Mouse (Mus musculus) testis, adult 2 months (tissue): ENCODE data around the gene Rex1bd.

Experiments
- CTCF ChIP-seq: fragments of 200-500 bp; IDR thresholded peaks from 2 replicates; pipeline ENCODE4 v1.5.1; 2012; ENCODE audit warnings: low read depth, mild to moderate bottlenecking, inconsistent platforms, low read length, moderate library complexity; ENCODE audit not compliant: control insufficient read depth, insufficient read depth, insufficient replicate concordance
- POLR2A ChIP-seq: fragments of 200-500 bp; IDR thresholded peaks from 2 replicates; pipeline ENCODE4 v1.6.1; 2012; ENCODE audit warnings: low read depth, mild to moderate bottlenecking, inconsistent platforms, low read length, moderate library complexity; ENCODE audit not compliant: control insufficient read depth

DNA sequence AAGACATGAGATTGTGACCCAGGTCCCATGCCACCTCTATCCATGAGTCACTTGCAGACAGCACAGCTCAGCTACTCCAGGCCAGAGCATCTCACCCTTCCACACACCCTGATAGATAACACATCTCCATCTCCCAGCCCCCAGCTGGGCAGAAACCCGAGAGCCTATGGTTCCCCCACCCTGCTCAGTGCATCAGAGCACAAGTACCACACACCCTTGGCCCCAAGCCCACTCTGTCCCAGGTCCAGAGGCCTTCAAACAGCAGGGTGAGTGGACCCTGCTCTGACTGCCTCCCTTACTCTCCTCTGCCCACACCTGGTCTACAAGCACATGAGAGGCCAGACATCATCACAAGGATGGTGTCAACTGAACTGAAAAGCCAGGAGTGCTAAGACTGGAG lies 38.6 kb downstream of the Rex1bd start:
- TF ChIP-seq CTCF (no peak), POLR2A (no peak)
